Mouse (Mus musculus): ENCODE data around the gene 2310022A10Rik.

GRCm38 (mm10) chr7:27602835-27603234 lies 49.8 kb downstream of the 2310022A10Rik start:
- TF ChIP-seq POLR2A (IDR thresholded peaks at IDR 0.05; ENCODE audit: low read depth, low read length) (no peak), CTCF (IDR thresholded peaks at IDR 0.05; ENCODE audit: borderline replicate concordance, insufficient read depth, low read length) (no peak)

Data from embryonic fibroblast, embryonic 13.5 days (primary cell).